ENCODE assay signal across 13 mouse cellular contexts in genomic region chr13:102925844-102926598, GRCm38 (mm10).
DNase-seq lines count a peak whose midpoint lies in the region; ATAC-seq and TF ChIP-seq lines count a peak whose summit lies in the region.
"Had no signal": no experiment of that assay in that cellular context is flagged by ENCODE, and none has a peak within 500 bp of the region (broad histone marks: within the 10 kb centered on the region; RNA-seq: fewer than 3 reads in every experiment).

No protein-coding gene starts in this region.

- no peaks in the 10 kb centered on the region; the same call in 1 of the 2 replicates for H3K27me3 ChIP-seq in kidney, adult 2 months (replicated peaks; ENCODE audit: control insufficient read depth, insufficient read depth, low read length)
- H3K27me3 ChIP-seq in midbrain, postnatal 0 days (ENCODE audit: insufficient read depth, low read length), result no peaks in the 10 kb centered on the region
- no peaks in the 10 kb centered on the region for H3K27me3 ChIP-seq in midbrain, embryonic 13.5 days
- no peaks in the 10 kb centered on the region for H3K27me3 ChIP-seq in limb, embryonic 10.5 days (ENCODE audit: low read depth, poor library complexity, severe bottlenecking)
- no peaks in the 10 kb centered on the region for H3K27me3 ChIP-seq in hindbrain, embryonic 14.5 days (ENCODE audit: control insufficient read depth, insufficient read depth, low read length)
- H3K27me3 ChIP-seq: heart, embryonic 12.5 days; hindbrain, embryonic 13.5 days; limb, embryonic 12.5 days had no signal

- H3K4me3 ChIP-seq in kidney, adult 2 months (ENCODE audit: insufficient read depth, low read depth, low read length), result no peak overlapping the region
- H3K4me3 ChIP-seq in midbrain, postnatal 0 days (ENCODE audit: low read depth, low read length), result no peak overlapping the region
- no peak overlapping the region for H3K4me3 ChIP-seq in midbrain, embryonic 13.5 days (replicated peaks)
- H3K4me3 ChIP-seq in limb, embryonic 10.5 days, result no peak overlapping the region
- H3K4me3 ChIP-seq in hindbrain, embryonic 14.5 days (replicated peaks; ENCODE audit: low read length), result no peak overlapping the region
- H3K4me3 ChIP-seq: heart, embryonic 12.5 days; hindbrain, embryonic 13.5 days; limb, embryonic 12.5 days had no signal

- H3K4me1 ChIP-seq in kidney, adult 2 months (ENCODE audit: control insufficient read depth, insufficient read depth, low read length), result peaks cover 3% of the 10 kb centered on the region; the same call in 1 of the 2 replicates
- no peaks in the 10 kb centered on the region for H3K4me1 ChIP-seq in midbrain, postnatal 0 days (ENCODE audit: insufficient read depth, low read length)
- H3K4me1 ChIP-seq in midbrain, embryonic 13.5 days (replicated peaks), result 0 out of 2 replicates have a peak, but pooled peaks cover 3% of the 10 kb centered on the region
- 0 out of 2 replicates have a peak, but pooled peaks cover 3% of the 10 kb centered on the region for H3K4me1 ChIP-seq in limb, embryonic 10.5 days
- peaks cover 7% of the 10 kb centered on the region; the same call in 1 of the 2 replicates for H3K4me1 ChIP-seq in hindbrain, embryonic 14.5 days (replicated peaks; ENCODE audit: control insufficient read depth, insufficient read depth, low read length)
- H3K4me1 ChIP-seq: heart, embryonic 12.5 days; hindbrain, embryonic 13.5 days; limb, embryonic 12.5 days had no signal

- no peak for TF ChIP-seq CTCF in kidney, adult 2 months (conservative IDR thresholded peaks at IDR 0.05; ENCODE audit: insufficient read depth, insufficient read length, low read depth, low read length)
- peak; percentile 52 for TF ChIP-seq CTCF in midbrain, postnatal 0 days (IDR thresholded peaks at IDR 0.05)

- no peak overlapping the region for H3K27ac ChIP-seq in kidney, adult 2 months (ENCODE audit: insufficient read depth, low read depth, low read length)
- no peak overlapping the region for H3K27ac ChIP-seq in midbrain, postnatal 0 days (ENCODE audit: low read depth, low read length)
- no peak overlapping the region for H3K27ac ChIP-seq in midbrain, embryonic 13.5 days
- no peak overlapping the region for H3K27ac ChIP-seq in limb, embryonic 10.5 days
- H3K27ac ChIP-seq in hindbrain, embryonic 14.5 days, result no peak overlapping the region
- H3K27ac ChIP-seq: hindbrain, embryonic 13.5 days; limb, embryonic 12.5 days; macrophage had no signal

- WGBS in kidney, adult 2 months, result 56% methylated on average over 7 of the region's 7 CpGs
- 74% methylated on average over 7 of the region's 7 CpGs for WGBS in midbrain, postnatal 0 days
- 78% methylated on average over 7 of the region's 7 CpGs for WGBS in midbrain, embryonic 13.5 days
- WGBS in limb, embryonic 10.5 days, result 86% methylated on average over 7 of the region's 7 CpGs
- WGBS in hindbrain, embryonic 14.5 days, result 79% methylated on average over 7 of the region's 7 CpGs

- no peak for ATAC-seq in midbrain, postnatal 0 days (ENCODE audit: low FRiP score)
- no peak for ATAC-seq in midbrain, embryonic 13.5 days
- ATAC-seq in common myeloid progenitor, adult 5-6 weeks (replicated peaks; ENCODE audit: low read depth, poor library complexity, severe bottlenecking), result peak; percentile 50; the same call in 1 of the 2 replicates
- ATAC-seq in hindbrain, embryonic 14.5 days (ENCODE audit: low FRiP score), result no peak

- no peak overlapping the region for H3K4me2 ChIP-seq in midbrain, postnatal 0 days (ENCODE audit: low read depth, low read length, poor library complexity, severe bottlenecking)
- no peak overlapping the region for H3K4me2 ChIP-seq in midbrain, embryonic 13.5 days (replicated peaks)
- H3K4me2 ChIP-seq in hindbrain, embryonic 14.5 days (replicated peaks), result no peak overlapping the region
- H3K4me2 ChIP-seq: heart, embryonic 12.5 days; hindbrain, embryonic 13.5 days; limb, embryonic 12.5 days had no signal

- TF ChIP-seq POLR2A in kidney, adult 2 months (IDR thresholded peaks at IDR 0.05; ENCODE audit: low read depth, low read length), result no peak

- H3K9me3 ChIP-seq in midbrain, postnatal 0 days (ENCODE audit: low read length), result no peaks in the 10 kb centered on the region
- no peaks in the 10 kb centered on the region for H3K9me3 ChIP-seq in midbrain, embryonic 13.5 days
- H3K9me3 ChIP-seq in limb, embryonic 10.5 days (replicated peaks), result no peaks in the 10 kb centered on the region
- H3K9me3 ChIP-seq in hindbrain, embryonic 14.5 days (ENCODE audit: control insufficient read depth, low read length), result no peaks in the 10 kb centered on the region
- H3K9me3 ChIP-seq: heart, embryonic 12.5 days; hindbrain, embryonic 13.5 days; limb, embryonic 12.5 days had no signal

- peak; percentile 86 for DNase-seq in kidney, adult 2 months
- no peak for DNase-seq in kidney, postnatal 4 days
- DNase-seq in midbrain, postnatal 0 days (ENCODE audit: low spot score), result peak; percentile 31
- no peak for DNase-seq in limb, embryonic 10.5 days (ENCODE audit: low spot score)
- DNase-seq in hindbrain, embryonic 14.5 days (ENCODE audit: low spot score), result no peak
- DNase-seq: adrenal gland, postnatal 10 days; right cerebral cortex, postnatal 4 days had no signal

- no peak overlapping the region for H3K9ac ChIP-seq in midbrain, postnatal 0 days (replicated peaks; ENCODE audit: low read length, poor library complexity, severe bottlenecking)
- H3K9ac ChIP-seq in midbrain, embryonic 13.5 days (replicated peaks), result no peak overlapping the region
- H3K9ac ChIP-seq in hindbrain, embryonic 14.5 days, result no peak overlapping the region
- H3K9ac ChIP-seq: heart, embryonic 12.5 days; hindbrain, embryonic 13.5 days; limb, embryonic 12.5 days had no signal

- no peaks in the 10 kb centered on the region for H3K36me3 ChIP-seq in kidney, adult 2 months (ENCODE audit: control insufficient read depth, insufficient read depth, low read length)
- H3K36me3 ChIP-seq in midbrain, postnatal 0 days (ENCODE audit: insufficient read depth, low read length), result no peaks in the 10 kb centered on the region
- H3K36me3 ChIP-seq in midbrain, embryonic 13.5 days, result no peaks in the 10 kb centered on the region
- no peaks in the 10 kb centered on the region for H3K36me3 ChIP-seq in limb, embryonic 10.5 days
- H3K36me3 ChIP-seq in hindbrain, embryonic 14.5 days (replicated peaks; ENCODE audit: control insufficient read depth, insufficient read depth), result no peaks in the 10 kb centered on the region
- H3K36me3 ChIP-seq: heart, embryonic 12.5 days; hindbrain, embryonic 13.5 days; limb, embryonic 12.5 days had no signal

Comparison
In these comparisons a context has a peak if more than half of its experiments do, and no peak if none do; other contexts are left out.
1. DNase-seq: peak in kidney, adult 2 months (single experiment) and midbrain, postnatal 0 days (single experiment); none in kidney, postnatal 4 days (0 of 2), limb, embryonic 10.5 days (single experiment) and hindbrain, embryonic 14.5 days (single experiment).